Mouse (Mus musculus) stomach, embryonic 16.5 days (tissue): Measurements from ENCODE around the gene Sart3. TPM values are rescaled to one million over a fixed set of nuclear protein-coding genes. Genes with fewer than 3 reads are reported as not detected.
"Not testable (repeated sequence)": the region's sequence is repeated elsewhere in the genome, so short reads cannot be mapped to it uniquely, and the experiment has no call there.

Experiments
- ATAC-seq: fragments of 200-750 bp; cut with Nextera tagmentation; 2 replicates; pipeline ENCODE4 v1.8.0; 2017; ENCODE audit warnings: moderate number of reproducible peaks, moderate TSS enrichment; ENCODE audit not compliant: insufficient read depth, low FRiP score
- H3K27ac ChIP-seq: fragments of 300-500 bp; sonication (generic); 2 replicates; pipeline ENCODE4 v1.5.1; 2014; ENCODE audit warnings: low read length
- H3K27me3 ChIP-seq: fragments of 300-500 bp; sonication (generic); 2 replicates; pipeline ENCODE4 v1.6.1; 2014; ENCODE audit warnings: low read length, control low read depth, mixed read lengths; ENCODE audit not compliant: control insufficient read depth, insufficient read depth
- H3K36me3 ChIP-seq: fragments of 300-500 bp; sonication (generic); 2 replicates; pipeline ENCODE4 v1.6.1; 2014; ENCODE audit warnings: low read length; ENCODE audit not compliant: control insufficient read depth, insufficient read depth
- H3K4me1 ChIP-seq: fragments of 300-500 bp; sonication (generic); 2 replicates; pipeline ENCODE4 v1.6.1; 2014; ENCODE audit warnings: low read length, control low read depth, mixed read lengths; ENCODE audit not compliant: control insufficient read depth, insufficient read depth
- H3K4me2 ChIP-seq: fragments of 300-500 bp; sonication (generic); 2 replicates; pipeline ENCODE4 v1.6.1; 2014; ENCODE audit warnings: low read depth, low read length, mixed read lengths
- H3K4me3 ChIP-seq: fragments of 300-500 bp; sonication (generic); replicated peaks from 2 replicates; pipeline ENCODE4 v1.5.1; 2014; ENCODE audit warnings: mild to moderate bottlenecking, low read length
- H3K9ac ChIP-seq: fragments of 300-500 bp; sonication (generic); 2 replicates; pipeline ENCODE4 v1.6.1; 2014; ENCODE audit warnings: low read length
- H3K9me3 ChIP-seq: fragments of 300-500 bp; sonication (generic); replicated peaks from 2 replicates; pipeline ENCODE4 v1.6.1; 2016; ENCODE audit warnings: low read length, control low read depth; ENCODE audit not compliant: control insufficient read depth
- WGBS: fragments of 180-500 bp; shearing (Covaris S2); extraction: QIAGEN DNeasy Blood & Tissue Kit; methylation state at CpG from one replicate; pipeline ENCODE4 v1.1.7; 2014; 5-methylcytosine and 5-hydroxymethylcytosine counted together
- polyA plus RNA-seq: library from polyadenylated mRNA; unstranded; fragments of >200 nt; fragmentation: Nextera tagmentation; extraction: Ambion mirVana; gene quantifications from 2 replicates; pipeline ENCODE4 v1.2.1, GENCODE M21; 2015

The Sart3 gene
- polyA plus RNA-seq, 1 experiment from 2014 or later = 35.0 TPM

- H3K4me3 ChIP-seq = peak overlapping the region; percentile 40
- H3K27me3 ChIP-seq = no peaks in the 10 kb centered on the region
- 16% methylated on average over 19 of the region's 19 CpGs for WGBS
- H3K9me3 ChIP-seq = no peaks in the 10 kb centered on the region
- H3K27ac ChIP-seq = peak overlapping the region; percentile 71; the same call in 1 of the 2 replicates
- peak overlapping the region; percentile 57 for H3K4me2 ChIP-seq
- H3K9ac ChIP-seq = peak overlapping the region; percentile 59
- ATAC-seq = no peak
- no peaks in the 10 kb centered on the region for H3K36me3 ChIP-seq
- H3K4me1 ChIP-seq = peaks cover 23% of the 10 kb centered on the region
Measured at GRCm38 (mm10) chr5:113797149-113797882, 25.0 kb upstream of the Sart3 start.

GRCm38 (mm10) chr5:113796401-113797148 lies 24.3 kb upstream of the Sart3 start:
- 4% methylated on average over 13 of the region's 13 CpGs for WGBS
- H3K4me2 ChIP-seq = peak overlapping the region; percentile 57
- ATAC-seq = peak; percentile 15; the same call in 1 of the 2 replicates
- H3K9ac ChIP-seq = peak overlapping the region; percentile 59
- H3K36me3 ChIP-seq = no peaks in the 10 kb centered on the region
- H3K4me3 ChIP-seq = peak overlapping the region; percentile 40
- H3K4me1 ChIP-seq = peaks cover 27% of the 10 kb centered on the region
- peak overlapping the region; percentile 71; the same call in 1 of the 2 replicates for H3K27ac ChIP-seq
- no peaks in the 10 kb centered on the region for H3K9me3 ChIP-seq
- no peaks in the 10 kb centered on the region for H3K27me3 ChIP-seq

DNA sequence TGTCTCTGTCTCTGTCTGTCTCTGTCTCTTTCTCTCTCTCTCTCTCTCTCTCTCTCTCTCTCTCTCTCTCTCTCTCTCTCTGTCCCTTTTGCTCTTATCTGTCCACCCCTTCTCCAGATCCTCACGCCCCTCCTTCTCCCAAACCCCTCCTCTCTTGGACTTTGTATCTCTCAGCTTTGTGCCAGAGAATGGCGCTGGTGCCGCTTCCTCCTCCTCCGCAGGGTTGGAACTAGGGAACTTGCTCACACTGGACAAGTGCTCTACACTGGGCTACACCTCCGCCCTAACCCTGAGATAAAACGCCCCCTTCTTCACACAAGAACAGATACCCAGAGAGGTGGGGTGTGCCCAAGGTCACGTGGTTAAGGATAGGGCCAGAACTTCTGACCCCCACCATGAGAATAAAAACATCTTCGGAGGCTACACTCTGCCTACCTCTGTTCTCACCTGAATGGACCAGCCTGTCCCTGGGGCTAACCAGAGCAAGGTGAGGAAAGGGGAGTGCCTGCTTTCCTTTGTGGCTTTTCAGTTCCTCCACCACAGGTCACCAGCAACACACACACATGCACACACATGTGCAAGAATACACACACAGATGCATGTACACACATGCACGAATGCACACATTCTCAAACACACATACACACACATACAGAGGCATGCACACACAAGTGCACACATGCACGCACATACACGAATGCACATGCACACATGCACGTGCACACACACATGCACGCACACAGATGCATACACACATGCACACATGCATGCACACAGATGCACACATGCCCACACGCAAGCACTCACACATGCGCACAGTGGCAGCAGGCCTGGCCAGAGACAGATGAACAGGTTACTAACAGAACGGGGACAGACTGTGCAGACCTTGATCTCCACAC lies 19.1 kb upstream of the Sart3 start:
- H3K27ac ChIP-seq = no peak overlapping the region

GRCm38 (mm10) chr5:113790453-113791196 lies 18.3 kb upstream of the Sart3 start:
- no peaks in the 10 kb centered on the region for H3K36me3 ChIP-seq
- ATAC-seq = no peak
- no peaks in the 10 kb centered on the region for H3K9me3 ChIP-seq
- H3K4me3 ChIP-seq = no peak overlapping the region
- no peak overlapping the region for H3K9ac ChIP-seq
- H3K4me1 ChIP-seq = peaks cover 29% of the 10 kb centered on the region
- no peak overlapping the region for H3K27ac ChIP-seq
- no peaks in the 10 kb centered on the region for H3K27me3 ChIP-seq
- no peak overlapping the region for H3K4me2 ChIP-seq
- 56% methylated on average over 11 of the region's 11 CpGs for WGBS

More for the DNA sequence above, 19.1 kb upstream of the Sart3 start:
- Histone ChIP-seq H3K4me1 (peaks cover 33% of the 10 kb centered on the region), H3K9me3 (no peaks in the 10 kb centered on the region), H3K9ac (no peak overlapping the region), H3K4me3 (no peak overlapping the region), H3K4me2 (no peak overlapping the region), H3K36me3 (no peaks in the 10 kb centered on the region), H3K27me3 (no peaks in the 10 kb centered on the region)
- WGBS = 70% methylated on average over 16 of the region's 16 CpGs
- ATAC-seq = no peak

GRCm38 (mm10) chr5:113789075-113789788 lies 16.9 kb upstream of the Sart3 start:
- H3K4me2 ChIP-seq = 0 out of 2 replicates have a peak overlapping the region, but pooled peaks have one; percentile 31
- peaks cover 29% of the 10 kb centered on the region for H3K4me1 ChIP-seq
- 30% methylated on average over 7 of the region's 7 CpGs for WGBS

DNA sequence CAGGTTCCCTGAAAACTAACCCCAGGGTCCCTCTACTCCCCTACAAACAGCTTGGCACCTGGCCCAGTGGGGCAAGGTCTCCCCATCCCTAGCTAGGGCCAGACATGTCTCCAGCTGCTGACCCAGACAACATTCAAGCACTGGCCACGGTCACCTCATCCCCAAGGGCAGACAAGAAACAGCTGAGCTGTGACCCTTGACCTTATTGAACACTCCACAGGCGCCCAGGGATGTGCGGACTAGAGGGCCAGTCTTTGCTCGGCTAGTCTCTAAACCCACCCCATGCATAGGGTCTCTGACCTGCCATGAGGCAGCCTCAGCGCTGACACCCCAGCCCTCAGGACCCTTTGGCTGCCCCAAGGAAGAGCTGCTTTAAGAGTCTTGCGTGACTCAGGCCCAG lies 16.3 kb upstream of the Sart3 start:
- ATAC-seq = peak; percentile 14; the same call in 1 of the 2 replicates
- Histone ChIP-seq H3K9ac (no peak overlapping the region), H3K27me3 (no peaks in the 10 kb centered on the region), H3K27ac (peak overlapping the region; percentile 83), H3K36me3 (no peaks in the 10 kb centered on the region), H3K4me3 (no peak overlapping the region), H3K4me1 (peaks cover 31% of the 10 kb centered on the region), H3K9me3 (no peaks in the 10 kb centered on the region), H3K4me2 (no peak overlapping the region)
- 34% methylated on average over 6 of the region's 6 CpGs for WGBS

More at GRCm38 (mm10) chr5:113789075-113789788, 16.9 kb upstream of the Sart3 start:
- peak overlapping the region; percentile 83 for H3K27ac ChIP-seq
- no peaks in the 10 kb centered on the region for H3K36me3 ChIP-seq
- H3K9ac ChIP-seq = peak overlapping the region; percentile 43
- H3K9me3 ChIP-seq = no peaks in the 10 kb centered on the region
- H3K27me3 ChIP-seq = no peaks in the 10 kb centered on the region
- peak; percentile 83 for ATAC-seq
- no peak overlapping the region for H3K4me3 ChIP-seq

DNA sequence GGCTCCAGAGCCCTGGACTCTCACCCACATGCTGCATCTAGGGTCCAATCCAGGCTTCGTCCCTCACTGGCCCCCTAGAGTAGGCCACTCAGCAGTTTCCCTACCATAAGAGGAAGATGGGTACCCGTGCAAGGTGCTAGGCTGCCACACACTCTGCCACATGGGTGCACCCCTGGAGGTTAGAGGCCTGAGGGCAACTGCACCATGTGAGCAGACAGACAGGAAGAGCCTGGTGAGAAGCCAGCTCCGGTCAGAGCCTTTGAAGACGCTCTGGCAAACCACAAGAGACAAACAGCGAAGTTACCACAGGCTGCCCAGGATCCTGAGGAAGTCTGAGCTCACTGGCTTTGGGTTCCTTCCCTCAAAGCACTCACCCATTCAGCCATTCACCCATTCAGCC lies 14.7 kb upstream of the Sart3 start:
- Histone ChIP-seq H3K36me3 (no peaks in the 10 kb centered on the region), H3K4me2 (no peak overlapping the region), H3K9me3 (no peaks in the 10 kb centered on the region), H3K4me1 (peaks cover 40% of the 10 kb centered on the region), H3K9ac (no peak overlapping the region), H3K27me3 (peaks cover 3% of the 10 kb centered on the region; the same call in 1 of the 2 replicates), H3K27ac (no peak overlapping the region), H3K4me3 (no peak overlapping the region)
- WGBS = 70% methylated on average over 5 of the region's 5 CpGs
- ATAC-seq = no peak

- H3K4me1 ChIP-seq = peaks cover 23% of the 10 kb centered on the region
- H3K9me3 ChIP-seq, H3K4me3 ChIP-seq, H3K27me3 ChIP-seq, H3K36me3 ChIP-seq: not testable (repeated sequence)
- H3K9ac ChIP-seq = peak overlapping the region; percentile 60; the same call in 1 of the 2 replicates
- 0 out of 2 replicates have a peak overlapping the region, but pooled peaks have one; percentile 32 for H3K4me2 ChIP-seq
- ATAC-seq = peak; percentile 4; the same call in 1 of the 2 replicates
- H3K27ac ChIP-seq = peak overlapping the region; percentile 97
- 23% methylated on average over 3 of the region's 3 CpGs for WGBS
Measured at GRCm38 (mm10) chr5:113784104-113784503, 11.8 kb upstream of the Sart3 start.
